Mouse (Mus musculus): ENCODE results near the gene Ppp6r1.

The Ppp6r1 gene

DNA sequence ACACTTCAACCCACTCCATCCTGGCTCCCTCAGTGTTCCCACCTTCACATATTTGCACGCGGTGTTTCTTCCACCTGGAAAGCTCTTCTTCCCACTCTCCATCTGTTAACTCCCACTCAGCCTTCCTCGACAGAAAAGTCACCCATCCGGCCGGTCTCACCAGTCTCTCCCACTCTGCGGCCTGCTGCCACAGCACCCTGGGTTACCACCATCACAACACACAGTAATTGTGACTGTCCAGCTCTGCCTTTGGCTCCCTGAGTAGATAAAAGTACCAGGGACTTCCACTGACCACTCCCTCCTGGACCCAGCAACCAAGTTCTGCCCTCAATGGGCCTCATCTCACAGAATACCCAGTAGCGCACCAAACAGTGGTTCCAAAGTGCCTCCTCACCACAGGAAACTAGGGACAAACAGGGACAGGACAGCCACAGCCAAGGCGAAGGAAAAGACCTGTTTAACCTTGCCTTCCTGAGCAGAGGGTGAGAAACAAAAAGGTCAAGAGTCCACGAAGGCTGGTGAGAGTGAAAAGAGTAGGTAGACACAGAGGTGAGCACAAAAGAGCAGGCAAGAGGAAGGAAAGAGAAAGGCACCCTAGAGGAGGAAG lies 1.2 kb downstream of the Ppp6r1 start:
- no peak for DNase-seq (ENCODE audit: low read depth)

DNA sequence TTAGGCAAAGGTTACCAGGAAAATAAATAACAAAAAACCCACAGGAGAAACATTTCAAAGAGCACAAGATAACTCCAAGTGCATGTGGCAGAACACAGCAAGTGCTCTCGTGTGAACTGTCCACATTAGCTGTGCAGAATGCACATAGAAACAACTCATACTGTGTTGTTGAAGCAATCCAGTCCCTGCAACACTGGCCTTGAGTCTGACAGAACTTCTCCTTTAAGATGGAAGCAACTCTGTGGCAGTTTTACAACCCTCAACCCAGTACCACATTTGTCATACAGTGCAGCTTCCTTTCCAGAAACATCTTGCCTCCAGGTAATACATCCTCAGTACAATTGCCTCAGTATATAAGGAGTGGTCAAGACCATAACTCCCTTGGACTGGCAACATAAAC lies 2.0 kb downstream of the Ppp6r1 start:
- DNase-seq (ENCODE audit: low read depth): no peak

DNA sequence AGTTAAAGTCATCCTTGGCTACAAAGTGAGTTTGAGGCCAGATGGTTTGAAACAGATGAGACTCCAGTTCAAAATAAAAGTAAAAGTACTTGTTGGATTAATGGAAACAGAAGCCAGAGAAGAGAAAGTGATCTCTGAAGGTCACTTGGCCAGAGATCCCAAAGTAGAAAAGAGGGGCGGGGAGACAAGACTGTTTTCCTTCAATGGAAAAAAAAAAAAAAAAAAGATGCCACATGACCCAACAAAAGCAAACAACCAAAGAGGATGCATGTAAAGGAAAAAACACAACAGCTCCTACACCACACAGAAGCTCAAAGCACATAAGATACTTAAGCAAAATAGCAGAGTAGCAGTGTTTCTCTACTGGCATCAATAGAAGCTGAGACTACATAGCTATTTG lies 2.9 kb downstream of the Ppp6r1 start:
- no peak for DNase-seq (ENCODE audit: low read depth)

DNA sequence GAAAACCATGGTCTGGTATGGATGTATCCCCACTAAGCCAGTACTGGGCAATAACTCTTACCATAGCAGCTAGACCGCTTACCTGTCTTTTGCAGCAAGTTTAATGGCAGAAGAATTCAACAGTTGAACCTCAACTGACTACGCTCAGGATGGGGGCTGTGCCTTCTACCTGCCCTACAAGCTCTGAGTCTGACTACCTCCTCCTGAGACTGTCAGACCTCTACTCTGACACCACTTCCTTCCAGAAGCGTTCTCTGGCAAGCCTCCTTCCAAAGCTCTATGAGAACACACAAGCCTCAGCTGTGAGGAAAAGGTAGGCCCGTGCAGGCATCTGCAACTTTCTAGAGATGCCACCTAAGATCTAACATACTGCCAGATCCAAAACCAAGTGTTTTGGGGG lies 3.4 kb downstream of the Ppp6r1 start:
- DNase-seq (ENCODE audit: low read depth): no peak

DNA sequence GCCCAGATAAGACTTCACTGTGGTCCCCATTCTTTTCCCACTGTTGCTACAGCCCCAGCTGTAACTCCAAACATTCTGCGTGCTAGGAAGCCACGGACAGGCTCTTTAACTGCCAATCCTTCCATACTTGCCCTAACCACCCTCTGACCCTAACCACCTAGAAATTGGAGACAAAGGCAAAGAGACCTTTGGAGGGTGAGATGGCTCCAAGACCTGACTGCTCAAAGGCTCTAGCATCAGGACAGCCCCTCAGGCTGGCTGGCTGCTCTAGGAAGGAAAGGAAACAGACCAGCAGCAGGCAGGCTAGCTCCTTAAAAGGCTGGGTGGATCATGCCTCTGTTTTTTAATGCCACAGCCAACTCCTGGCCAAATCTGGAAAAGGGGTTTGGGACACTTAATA lies 4.6 kb downstream of the Ppp6r1 start:
- no peak for DNase-seq (ENCODE audit: low read depth)

DNA sequence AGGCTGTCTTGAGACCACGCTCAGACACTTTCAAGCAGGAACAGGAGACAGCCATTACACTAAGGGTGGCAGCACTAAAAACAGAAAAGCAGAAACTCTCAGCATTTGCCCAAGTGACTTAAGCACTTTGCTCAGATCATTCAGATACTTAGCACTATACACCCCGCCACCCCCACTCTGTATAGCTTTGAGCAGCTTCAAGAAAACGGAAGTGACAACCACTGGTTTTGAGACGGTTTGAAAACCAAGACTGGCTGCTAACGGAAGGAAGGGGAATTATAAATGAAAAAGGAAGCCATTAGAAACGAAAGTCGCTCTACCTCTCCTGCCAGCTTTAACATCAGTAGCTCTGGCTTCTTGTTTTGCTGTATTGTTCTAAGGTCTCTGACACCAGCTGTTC lies 5.0 kb downstream of the Ppp6r1 start:
- DNase-seq (ENCODE audit: low read depth): peak; percentile 83

DNA sequence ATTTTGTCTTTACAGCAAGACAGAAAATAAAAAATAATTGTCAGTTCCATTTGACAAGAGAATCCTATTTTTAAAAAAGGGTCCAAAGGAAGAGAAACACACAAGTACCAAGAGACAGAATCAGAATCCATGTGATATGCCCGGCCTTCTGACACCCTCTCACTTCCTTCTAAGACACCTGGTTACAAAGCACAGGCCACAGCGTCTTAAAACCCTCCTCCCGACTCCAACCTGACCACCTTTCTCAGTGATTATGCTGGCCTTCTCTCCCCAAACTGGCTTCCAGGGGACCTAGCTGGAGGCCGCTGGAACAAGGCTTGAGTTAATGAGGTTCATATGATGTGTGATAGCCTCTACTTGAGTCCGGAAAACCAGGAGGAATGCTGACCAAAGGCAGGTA lies 5.5 kb downstream of the Ppp6r1 start:
- no peak for DNase-seq (ENCODE audit: low read depth)

DNA sequence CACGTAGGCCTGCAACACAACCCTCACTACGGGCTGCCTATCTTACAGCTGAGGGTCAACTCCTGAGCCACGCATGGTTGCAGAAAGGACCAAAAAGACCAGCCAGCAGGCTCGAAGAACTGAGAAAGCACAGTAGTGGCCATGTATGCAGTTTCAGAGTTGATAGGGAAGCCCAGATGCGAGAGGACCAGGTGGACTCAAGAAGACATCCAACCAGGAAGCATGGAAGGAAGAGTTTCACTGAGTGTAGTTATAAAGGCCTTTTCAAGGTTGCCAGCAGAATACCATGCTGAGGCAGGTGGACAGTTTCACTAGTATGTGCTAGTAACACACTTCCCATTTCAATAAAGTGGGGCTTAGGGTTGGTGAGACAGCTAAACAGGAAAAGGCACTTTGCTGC lies 6.1 kb downstream of the Ppp6r1 start:
- no peak for DNase-seq (ENCODE audit: low read depth)

DNA sequence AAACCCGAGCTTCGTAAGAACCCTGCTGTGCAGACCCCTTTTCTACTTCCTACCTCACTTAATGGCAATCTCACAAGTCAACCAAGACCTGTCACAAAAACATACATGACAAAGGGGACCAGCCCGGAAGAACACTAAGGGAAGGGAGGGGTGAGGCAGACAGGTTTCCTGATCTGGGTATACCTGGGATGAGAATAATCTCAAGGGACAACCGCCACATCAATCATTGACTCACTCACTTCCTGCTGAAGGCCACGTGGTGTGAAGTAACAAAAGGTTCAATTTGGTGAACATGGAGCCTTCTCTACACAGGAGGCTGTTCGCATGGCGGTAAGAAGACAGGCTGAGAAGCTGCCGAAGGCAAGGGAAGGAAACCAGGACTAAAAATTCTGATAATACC lies 7.2 kb downstream of the Ppp6r1 start:
- DNase-seq (ENCODE audit: low read depth): no peak

DNA sequence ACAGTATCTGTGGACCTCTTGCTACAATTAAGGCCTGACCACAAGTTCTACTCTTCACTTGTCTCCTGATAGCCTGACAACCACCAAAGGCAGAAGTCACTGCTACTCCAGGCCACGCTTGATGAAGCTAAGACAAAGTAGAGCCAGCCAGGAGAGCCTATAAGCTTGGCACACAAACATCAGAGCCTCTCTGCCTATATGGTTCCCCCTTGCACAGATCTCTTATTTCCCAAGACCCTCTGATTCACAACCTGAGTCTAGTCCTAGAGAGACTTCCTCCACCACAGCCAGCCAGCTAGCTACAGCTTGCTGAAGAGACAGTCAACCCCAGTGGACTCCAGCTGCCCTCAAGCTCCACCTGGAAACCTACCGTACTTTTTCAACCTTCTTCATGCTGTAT lies 10.8 kb downstream of the Ppp6r1 start:
- DNase-seq (ENCODE audit: low read depth): no peak

DNA sequence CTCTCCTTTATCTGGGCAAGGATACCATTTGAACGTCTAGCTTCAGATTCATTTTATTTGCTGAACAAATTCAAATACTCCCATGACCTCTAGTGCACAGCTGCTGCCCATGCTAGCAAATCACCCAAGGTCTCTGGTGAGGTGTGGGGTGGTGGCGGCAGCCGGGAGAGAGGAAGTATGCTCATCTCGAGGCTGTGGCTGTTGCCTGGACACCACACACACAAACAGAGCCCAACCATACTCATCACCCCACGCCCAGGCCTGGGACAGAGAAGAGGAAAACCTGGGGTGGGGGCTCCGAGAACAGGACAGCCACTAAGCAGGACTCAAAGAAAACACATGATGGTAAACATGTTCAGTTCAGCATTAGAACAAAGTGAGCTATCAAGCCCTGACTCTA lies 11.5 kb downstream of the Ppp6r1 start:
- DNase-seq (ENCODE audit: low read depth): no peak

DNA sequence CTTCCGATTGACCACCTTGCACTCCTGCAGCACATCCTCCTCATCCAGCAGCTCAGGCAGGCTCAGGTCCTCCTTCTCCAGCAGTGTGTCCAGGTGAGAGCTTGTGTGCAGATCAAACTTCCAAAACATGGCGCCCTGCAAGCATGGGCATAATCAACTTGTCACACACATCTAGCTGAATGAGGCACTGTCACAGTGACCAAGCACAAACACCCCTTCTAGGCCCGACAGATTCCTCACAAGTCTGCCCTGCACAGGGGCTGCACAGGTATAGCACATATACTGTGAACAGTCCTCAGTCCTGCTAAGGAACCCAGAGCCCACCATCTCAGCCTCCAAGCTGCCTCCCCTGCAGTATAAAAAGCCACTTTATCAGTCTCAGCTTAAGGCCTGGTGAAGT lies 12.0 kb downstream of the Ppp6r1 start:
- DNase-seq (ENCODE audit: low read depth): no peak

DNA sequence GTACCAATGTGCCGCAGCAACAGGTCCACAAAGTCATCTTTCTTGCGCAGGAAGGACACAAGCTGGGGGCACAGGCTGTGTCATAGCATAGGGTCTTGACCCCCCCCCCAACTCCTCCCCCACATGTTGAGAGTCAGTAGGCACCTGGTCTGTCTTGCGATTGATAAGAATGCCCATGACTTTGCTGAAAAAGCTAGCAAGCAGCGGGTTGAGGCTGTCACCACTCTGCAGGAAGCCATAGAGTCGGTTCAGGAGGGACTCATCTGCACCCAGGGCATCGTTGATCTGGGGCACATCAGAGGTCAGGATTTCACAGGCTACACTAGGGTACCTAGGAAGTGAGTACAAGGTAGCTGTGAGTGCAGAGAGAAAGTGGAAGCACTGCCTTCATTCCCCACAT lies 15.6 kb downstream of the Ppp6r1 start:
- DNase-seq (ENCODE audit: low read depth): no peak

DNA sequence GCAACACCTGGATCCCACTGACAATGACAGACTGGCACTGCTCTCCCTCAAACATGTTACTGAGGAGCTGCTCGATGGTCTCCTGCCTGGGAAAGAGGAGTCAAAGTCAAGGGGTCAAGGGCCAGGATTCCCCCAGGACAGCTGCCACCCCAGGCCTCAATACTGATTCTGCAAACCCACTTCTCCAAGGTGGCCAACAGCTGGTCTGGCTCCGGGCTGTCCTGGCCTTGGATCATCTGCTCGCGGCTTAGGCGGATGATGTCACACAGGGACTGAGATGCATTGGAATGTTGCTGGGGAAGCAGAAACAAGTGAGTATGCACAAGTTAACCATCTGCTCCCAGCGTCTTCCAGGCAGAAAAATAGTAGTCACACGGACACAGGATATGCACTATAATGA lies 16.9 kb downstream of the Ppp6r1 start:
- no peak for DNase-seq (ENCODE audit: low read depth)

DNA sequence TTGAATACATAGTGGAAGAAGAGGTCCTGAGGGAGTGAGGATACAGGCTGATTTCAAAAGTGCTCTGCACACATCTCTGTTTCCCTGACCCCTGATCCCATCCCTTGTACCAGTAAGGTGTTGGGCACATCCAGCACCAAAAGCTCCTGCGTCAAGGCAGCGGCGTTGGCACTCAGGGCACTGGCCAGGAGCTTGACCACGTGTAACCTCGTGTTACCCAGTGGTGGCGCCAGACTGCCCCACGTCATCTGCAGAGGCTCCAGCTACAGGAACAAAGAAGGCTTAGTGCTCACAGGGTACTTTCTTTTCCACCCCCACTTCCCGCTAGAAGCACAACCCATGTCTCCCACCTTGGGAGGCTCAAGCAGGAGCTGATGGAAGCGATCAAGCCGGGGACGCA lies 17.7 kb downstream of the Ppp6r1 start:
- no peak for DNase-seq (ENCODE audit: low read depth)

DNA sequence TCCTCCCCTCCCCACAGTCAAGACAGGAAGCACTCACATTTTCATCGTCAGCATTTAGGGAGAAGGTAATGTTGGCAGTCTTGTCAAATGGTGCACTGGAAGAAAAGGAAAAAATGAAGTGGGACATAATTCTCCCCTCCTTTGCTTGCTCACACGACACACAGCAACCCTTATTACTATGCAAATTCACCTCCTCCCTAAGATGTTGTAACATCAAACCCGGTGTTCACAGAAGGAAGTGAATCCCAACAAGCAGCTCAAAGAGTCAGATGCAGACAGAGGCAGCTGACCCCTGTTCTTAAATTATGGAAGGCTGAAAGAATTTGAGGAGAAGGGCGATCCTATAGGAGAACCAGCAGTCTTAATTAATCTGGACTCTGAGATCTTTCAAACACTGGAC lies 22.6 kb downstream of the Ppp6r1 start:
- no peak for DNase-seq (ENCODE audit: low read depth)

DNA sequence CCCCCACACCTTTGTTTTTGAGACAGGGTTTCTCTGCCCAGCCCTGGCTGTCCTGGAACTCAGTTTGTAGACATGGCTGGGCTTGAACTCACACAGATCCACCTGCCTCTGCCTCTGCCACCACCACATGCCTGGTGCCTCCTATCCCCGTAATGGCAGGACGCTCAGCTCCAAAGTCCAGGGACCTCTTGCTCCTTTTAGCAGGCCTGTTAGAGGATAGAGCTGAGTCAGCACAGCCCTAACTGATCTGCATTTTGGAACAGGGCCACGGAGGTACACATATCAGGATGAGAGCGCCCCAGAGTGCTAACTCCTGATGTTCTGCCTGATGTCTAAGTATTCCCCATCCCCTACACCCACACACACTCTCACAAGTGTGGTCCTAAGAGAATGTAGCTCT lies 27.8 kb downstream of the Ppp6r1 start, which contains the start of gene Tmem86b:
Gene Tmem86b (minus strand): TSS at position 392 of the 400 bp plus-strand sequence.
- no peak for DNase-seq (ENCODE audit: low read depth)

DNA sequence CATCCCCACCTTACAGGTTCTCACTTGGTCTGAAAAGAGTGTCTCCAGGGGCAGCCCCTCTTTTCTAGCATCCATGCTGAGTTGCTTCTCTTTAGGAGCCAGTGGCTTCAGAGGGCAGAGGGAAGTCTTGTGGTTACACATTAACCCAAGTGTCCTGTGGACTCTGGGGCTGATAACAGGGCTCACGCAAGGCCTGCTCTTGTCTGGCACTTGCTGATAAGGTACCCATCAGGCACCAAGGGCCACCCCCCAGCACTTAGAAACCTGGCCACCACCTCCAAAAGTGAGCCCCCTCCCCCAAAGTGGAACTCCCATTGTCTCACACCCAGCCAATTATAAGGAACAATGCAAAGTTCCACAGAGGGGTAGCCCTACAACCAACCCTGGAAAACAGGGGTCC lies 28.6 kb downstream of the Ppp6r1 start:
- DNase-seq (ENCODE audit: low read depth): no peak

DNA sequence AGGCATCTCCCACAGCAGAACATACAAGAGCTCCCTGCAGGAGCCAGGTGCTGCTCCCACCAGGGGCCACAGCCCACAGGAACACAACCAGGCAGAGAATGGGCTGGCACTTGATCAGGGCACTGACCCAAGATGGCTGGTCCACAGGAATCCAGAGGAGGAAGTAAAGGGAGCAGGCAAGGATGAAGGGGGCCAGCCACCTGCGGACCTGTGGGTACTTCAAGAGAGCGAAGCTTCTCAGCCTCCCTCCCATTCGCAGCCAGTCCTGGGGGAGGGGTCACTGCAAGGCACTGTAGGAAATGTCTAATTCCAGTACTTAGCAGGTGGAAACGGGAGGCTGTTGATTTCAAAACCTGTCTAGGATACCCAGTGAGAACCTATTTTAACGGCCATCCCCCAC lies 29.2 kb downstream of the Ppp6r1 start:
- no peak for DNase-seq (ENCODE audit: low read depth)

DNA sequence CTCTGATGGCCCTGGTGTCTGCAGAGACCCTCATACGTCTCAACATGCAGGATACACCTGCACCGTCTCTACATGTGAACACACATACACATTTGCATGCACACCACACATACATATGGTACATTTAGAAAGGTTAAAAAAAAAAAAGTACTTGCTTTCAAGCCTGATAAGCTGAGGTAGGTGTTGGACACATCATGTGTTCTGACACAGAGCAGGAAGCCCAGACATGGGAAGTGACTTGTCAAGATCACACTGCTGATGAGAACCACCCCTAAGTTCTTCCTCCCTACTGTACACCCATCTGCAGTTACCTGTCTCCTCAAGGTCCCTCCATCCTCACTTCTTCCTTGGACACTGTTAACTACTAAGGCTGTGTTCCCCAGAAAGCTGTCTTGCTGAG lies 32.9 kb downstream of the Ppp6r1 start:
- no peak for DNase-seq (ENCODE audit: low read depth)

DNA sequence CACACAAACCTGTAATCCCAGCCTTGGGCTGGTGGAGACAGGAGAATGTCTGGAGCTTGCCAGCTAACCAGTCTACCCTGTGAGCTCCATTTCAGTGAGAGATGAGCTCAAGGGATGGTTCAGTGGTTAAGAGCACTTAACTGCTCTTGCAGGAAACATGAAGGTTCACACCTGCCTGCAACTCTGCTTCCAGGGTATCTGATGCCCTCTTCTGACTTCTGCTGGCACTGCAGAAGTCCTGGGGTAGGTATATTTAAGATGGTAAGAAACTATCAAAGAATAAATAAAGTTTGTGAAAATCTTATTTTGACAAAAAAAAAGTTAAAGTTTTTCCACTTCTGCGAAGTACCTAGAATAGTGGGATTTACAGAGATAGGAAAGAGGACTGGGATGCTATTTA lies 34.5 kb downstream of the Ppp6r1 start:
- no peak for DNase-seq (ENCODE audit: low read depth)

DNA sequence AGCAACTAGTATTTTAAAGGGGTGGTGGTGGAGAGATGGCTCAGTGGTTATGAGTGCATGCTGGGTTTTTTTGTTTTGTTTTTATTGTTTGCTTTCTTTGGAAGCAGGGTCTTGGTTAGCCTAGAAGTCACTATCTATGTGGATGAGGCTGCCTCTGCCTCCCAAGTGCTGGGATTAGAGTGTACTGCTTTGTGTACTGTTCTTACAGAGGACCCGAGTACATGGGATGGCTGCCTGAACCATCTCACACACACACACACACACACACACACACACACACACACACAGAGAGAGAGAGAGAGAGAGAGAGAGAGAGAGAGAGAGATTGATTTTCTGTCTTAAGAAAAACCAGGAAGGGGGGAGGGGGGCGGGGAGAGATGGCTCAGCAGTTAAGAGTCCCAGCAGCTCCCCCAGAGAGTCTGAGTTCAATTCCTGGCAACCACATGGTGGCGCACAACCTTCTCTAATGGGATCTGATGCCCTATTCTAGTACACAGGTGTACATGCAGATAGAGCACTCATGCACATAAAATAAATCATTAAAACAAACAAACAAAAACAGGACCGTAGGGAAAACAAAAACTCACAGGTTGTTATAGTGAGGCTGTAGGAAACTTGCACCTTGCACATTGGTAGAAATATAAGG lies 35.2 kb downstream of the Ppp6r1 start:
- DNase-seq (ENCODE audit: low read depth): peak; percentile 56

DNA sequence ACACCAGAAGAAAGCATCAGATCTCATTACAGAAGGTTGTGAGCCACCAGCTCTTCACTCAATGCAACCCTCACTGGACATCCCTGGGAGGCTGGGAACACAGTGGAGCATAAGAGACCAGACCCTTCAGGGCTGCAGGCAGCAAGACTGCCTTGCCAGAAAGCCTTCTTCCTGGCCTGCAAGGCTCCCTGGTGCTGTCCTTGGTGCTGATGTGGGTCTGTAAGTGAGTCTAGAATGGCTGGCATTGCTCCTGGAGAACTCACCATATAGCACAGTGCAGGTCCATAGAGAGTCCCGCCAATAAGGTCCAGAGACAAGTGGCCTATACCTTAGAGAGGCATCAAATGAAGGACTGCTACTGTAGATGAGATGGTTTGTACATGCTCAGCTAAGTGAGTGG lies 38.8 kb downstream of the Ppp6r1 start:
- DNase-seq (ENCODE audit: low read depth): peak; percentile 75

DNA sequence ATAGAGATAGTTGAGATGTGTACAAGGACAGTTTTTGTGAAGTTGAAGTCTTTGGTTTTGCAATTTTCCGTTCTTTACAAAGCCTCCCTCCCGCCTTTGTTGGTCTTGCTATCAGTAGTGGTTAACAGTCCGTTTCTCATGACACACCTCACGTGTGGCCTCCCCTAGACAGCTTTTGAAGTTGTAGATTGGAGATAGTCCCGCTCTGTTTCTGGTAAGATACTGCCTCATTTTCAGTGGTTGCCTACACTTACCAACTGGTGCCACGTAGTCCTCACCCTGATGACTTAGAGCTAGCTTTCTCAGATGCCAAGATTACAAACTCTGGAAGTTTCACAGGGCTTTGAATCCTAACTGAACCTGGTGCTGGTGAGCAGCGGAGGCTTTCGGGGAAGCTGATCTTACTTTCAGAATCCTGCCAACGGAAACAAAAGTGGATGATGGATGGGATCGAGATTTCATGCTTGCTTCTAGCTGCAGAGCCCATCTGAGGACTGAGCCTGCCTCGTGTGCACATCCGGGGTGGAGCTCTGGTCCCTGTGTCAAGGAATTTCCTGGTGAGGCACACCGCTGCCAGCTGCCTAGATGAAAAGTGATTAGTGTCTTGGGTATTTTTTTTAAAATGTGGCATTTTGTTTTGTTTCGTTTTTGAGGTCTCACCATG lies 44.9 kb downstream of the Ppp6r1 start:
- no peak for DNase-seq (ENCODE audit: low read depth)
